Mouse (Mus musculus) ES-Bruce4 (cell line): ENCODE data around the gene Spata21.

Experiments
- CTCF ChIP-seq: IDR thresholded peaks from one replicate; pipeline ENCODE4 v1.8.1; 2011; ENCODE audit warnings: low read depth, low read length
- EP300 ChIP-seq: IDR thresholded peaks from 2 replicates; pipeline ENCODE4 v1.6.1; 2011; ENCODE audit warnings: low read depth, low read length; ENCODE audit not compliant: insufficient read depth
- POLR2A ChIP-seq: IDR thresholded peaks from one replicate; pipeline ENCODE4 v1.8.1; 2011; ENCODE audit warnings: low read length; ENCODE audit not compliant: insufficient read depth

- no peak for TF ChIP-seq POLR2A
- TF ChIP-seq CTCF = no peak
- no peak for TF ChIP-seq EP300
These were observed 70.5 kb downstream of the Spata21 start for GRCm38 (mm10) chr4:141158609-141159008.
